Mouse (Mus musculus) telencephalon, adult 2 months (tissue): Measurements from ENCODE around the gene Stat5b.
"Not testable (repeated sequence)": the region's sequence is repeated elsewhere in the genome, so short reads cannot be mapped to it uniquely, and the experiment has no call there.

Experiments used
- DNase-seq: peaks from one replicate; pipeline ENCODE4 v3.0.0-alpha.2; 2011; ENCODE audit warnings: low read depth, low spot score

Gene Stat5b

GRCm38 (mm10) chr11:100816801-100817200 lies 33.7 kb downstream of the Stat5b start:
- no peak for DNase-seq

- no peak for DNase-seq
Observed at GRCm38 (mm10) chr11:100816342-100816741, 34.2 kb downstream of the Stat5b start.

- no peak for DNase-seq
Observed at GRCm38 (mm10) chr11:100814498-100814897, 36.0 kb downstream of the Stat5b start.

- DNase-seq, result no peak
Observed at GRCm38 (mm10) chr11:100811132-100811531, 39.4 kb downstream of the Stat5b start.

- DNase-seq, result no peak
Observed at GRCm38 (mm10) chr11:100810516-100810915, 40.0 kb downstream of the Stat5b start.

- no peak for DNase-seq
Observed at GRCm38 (mm10) chr11:100806380-100807305, 43.9 kb downstream of the Stat5b start.

GRCm38 (mm10) chr11:100805535-100805934 lies 45.0 kb downstream of the Stat5b start:
- DNase-seq, result no peak

GRCm38 (mm10) chr11:100804409-100804808 lies 46.1 kb downstream of the Stat5b start:
- DNase-seq, result no peak

GRCm38 (mm10) chr11:100799426-100799825 lies 51.1 kb downstream of the Stat5b start:
- DNase-seq, result no peak

- no peak for DNase-seq
Observed at GRCm38 (mm10) chr11:100796585-100796984, 53.9 kb downstream of the Stat5b start.

GRCm38 (mm10) chr11:100795386-100795785 lies 55.1 kb downstream of the Stat5b start:
- DNase-seq, result no peak

- DNase-seq, result no peak
Observed at GRCm38 (mm10) chr11:100791457-100792049, 59.0 kb downstream of the Stat5b start.

- DNase-seq, result not testable (repeated sequence)
Observed at GRCm38 (mm10) chr11:100790644-100791043, 59.9 kb downstream of the Stat5b start.

- DNase-seq, result no peak
Observed at GRCm38 (mm10) chr11:100789702-100790101, 60.8 kb downstream of the Stat5b start.

- no peak for DNase-seq
Observed at GRCm38 (mm10) chr11:100785774-100786173, 64.8 kb downstream of the Stat5b start.

- no peak for DNase-seq
Observed at GRCm38 (mm10) chr11:100784286-100784685, 66.2 kb downstream of the Stat5b start.

- no peak for DNase-seq
Observed at GRCm38 (mm10) chr11:100782568-100782967, 68.0 kb downstream of the Stat5b start.

- no peak for DNase-seq
Observed at GRCm38 (mm10) chr11:100781763-100782475, 68.6 kb downstream of the Stat5b start.

GRCm38 (mm10) chr11:100780247-100780646 lies 70.3 kb downstream of the Stat5b start:
- DNase-seq, result no peak

GRCm38 (mm10) chr11:100778069-100778468 lies 72.5 kb downstream of the Stat5b start:
- DNase-seq, result no peak

- DNase-seq, result no peak
Observed at GRCm38 (mm10) chr11:100775921-100776320, 74.6 kb downstream of the Stat5b start.

GRCm38 (mm10) chr11:100774261-100774660 lies 76.3 kb downstream of the Stat5b start:
- DNase-seq, result no peak
